Mouse (Mus musculus): Measurements from ENCODE around the gene Fut9.

The Fut9 gene

DNA sequence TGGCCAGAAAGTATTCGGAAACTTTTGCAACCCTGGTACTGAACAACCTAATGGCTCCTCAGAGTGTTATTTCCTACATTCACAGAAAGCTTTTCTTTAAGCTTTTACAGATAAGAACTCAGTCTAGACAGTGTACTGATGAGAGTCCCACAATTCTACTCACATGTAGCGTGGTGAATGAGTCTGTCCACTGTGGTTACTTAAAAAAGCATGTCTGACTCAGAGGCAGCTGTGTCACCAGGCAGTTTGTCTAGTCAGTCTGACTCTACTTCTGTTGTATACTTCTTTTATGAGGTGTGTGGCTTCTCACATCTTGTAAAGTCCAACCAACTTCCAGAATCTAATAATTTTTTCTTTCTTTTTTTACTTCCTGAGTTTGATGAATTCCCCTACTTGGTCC lies 154.5 kb downstream of the Fut9 start:
- CTCF ChIA-PET, result no interaction called here

DNA sequence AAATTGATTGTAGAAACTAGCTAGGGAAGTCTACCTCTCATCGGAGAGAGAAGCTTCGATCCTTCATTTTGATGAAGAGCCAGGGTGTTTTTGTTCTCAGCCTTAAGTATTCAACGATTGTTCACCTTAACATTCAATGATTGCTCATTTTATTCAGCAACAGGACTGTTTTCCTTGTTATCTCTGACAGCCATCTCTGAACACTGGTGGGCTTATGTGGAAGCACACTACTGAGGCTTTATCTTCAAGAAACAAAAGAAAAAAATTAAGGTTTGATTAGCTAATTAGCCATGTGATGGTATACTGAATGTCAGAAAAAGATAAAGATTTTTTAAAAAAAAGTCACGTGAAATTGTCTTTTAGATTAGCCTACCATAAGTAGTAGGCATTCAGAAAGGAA lies 158.1 kb downstream of the Fut9 start:
- CTCF ChIA-PET, result no interaction called here

- CTCF ChIA-PET, result no interaction called here
Measured at GRCm38 (mm10) chr4:25633262-25633661, 166.8 kb downstream of the Fut9 start.

DNA sequence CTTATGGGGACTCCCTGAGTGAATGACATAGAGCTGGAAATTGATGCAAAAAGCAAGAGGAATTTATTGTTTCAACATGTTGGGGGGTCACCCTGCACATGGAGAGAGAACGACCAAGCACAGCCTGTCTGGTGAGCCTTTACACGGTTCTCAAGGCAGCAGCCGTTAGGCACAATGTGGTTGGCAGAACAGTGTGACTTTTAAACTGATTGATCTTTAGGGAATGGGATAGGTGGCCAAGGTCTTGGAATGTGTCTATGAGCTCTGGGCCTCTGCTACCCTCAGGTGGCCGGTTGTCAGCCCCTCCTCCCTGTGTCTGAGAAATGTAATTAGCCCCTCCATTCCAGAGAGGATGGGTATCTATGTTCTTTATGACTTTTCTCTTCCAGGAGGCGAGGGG lies 171.9 kb downstream of the Fut9 start:
- CTCF ChIA-PET, result no interaction called here

- CTCF ChIA-PET, result no interaction called here
Measured at GRCm38 (mm10) chr4:25627467-25627866, 172.6 kb downstream of the Fut9 start.

GRCm38 (mm10) chr4:25627039-25627438 lies 173.0 kb downstream of the Fut9 start:
- CTCF ChIA-PET, result no interaction called here

- CTCF ChIA-PET, result no interaction called here
Measured at GRCm38 (mm10) chr4:25623176-25623575, 176.9 kb downstream of the Fut9 start.

- CTCF ChIA-PET, result interaction anchor here (0.7 kb wide), 1 partner anchor 23 kb away, joined by 4 read pairs; no protein-coding TSS in a partner anchor
Measured at GRCm38 (mm10) chr4:25617301-25617700, 182.7 kb downstream of the Fut9 start.

- CTCF ChIA-PET, result no interaction called here
Measured at GRCm38 (mm10) chr4:25613426-25613825, 186.6 kb downstream of the Fut9 start.

GRCm38 (mm10) chr4:25610481-25610880 lies 189.6 kb downstream of the Fut9 start:
- CTCF ChIA-PET, result no interaction called here

DNA sequence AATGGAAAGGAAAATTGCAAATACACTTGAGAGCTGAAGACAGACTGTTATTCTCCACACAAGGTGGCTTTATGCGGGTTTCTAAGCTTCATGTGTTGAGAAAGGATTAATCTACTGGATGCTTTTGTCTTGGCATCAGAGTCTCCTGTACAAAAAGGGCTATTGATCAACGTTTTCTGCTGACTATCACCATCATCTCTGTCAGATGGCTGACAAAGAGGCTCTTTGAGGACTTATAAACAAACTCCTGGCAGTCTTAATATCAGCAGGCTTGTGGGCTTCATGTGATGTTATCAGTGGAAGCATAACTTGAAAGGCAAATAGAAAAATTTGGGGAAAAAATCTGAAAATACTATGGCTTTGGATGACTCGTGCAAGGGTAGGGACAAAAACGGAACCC lies 206.8 kb downstream of the Fut9 start:
- CTCF ChIA-PET, result no interaction called here

Measured in spleen, embryonic (tissue).